Mouse (Mus musculus) gastrocnemius, postnatal 4 days (tissue): ENCODE results near the gene Ndufab1. TPM values are rescaled to one million over a fixed set of nuclear protein-coding genes. Genes with fewer than 3 reads are reported as not detected.
A peak's percentile ranks its signal among the peaks of the same experiment; 100 is the strongest.

Experiments
- DNase-seq, 2 experiments: peaks; one replicate each; pipeline ENCODE4 v3.0.0; 2021 to 2022; ENCODE audit warnings: low spot score in 2 of 2, mixed read lengths in 2 of 2
- long read RNA-seq, 2 experiments: library from polyadenylated mRNA; stranded (forward); transcript quantifications; one replicate each; pipeline ENCODE4 v2.0.0; 2021
- total RNA-seq, 2 experiments: library from RNA; stranded (reverse); gene quantifications; 2 replicates each; pipeline ENCODE4 v1.2.3; 2021

Gene Ndufab1
- 100 to 1,000 TPM; 476 to 560 TPM for total RNA-seq
- long read RNA-seq, experiment 1, transcript Ndufab1-203 (5 exons, 1,416 nt), result major isoform, 251 of 291 reads
- long read RNA-seq, experiment 1, transcript Ndufab1-201 (5 exons, 3,479 nt), result minor isoform, 18 of 291 reads
- long read RNA-seq, experiment 1, partial matches to known transcripts, result 0 of 291 reads
- long read RNA-seq, experiment 1, other reads (novel, unspliced or antisense), result 21 of 291 reads
- long read RNA-seq, experiment 2, transcript Ndufab1-203 (5 exons, 1,416 nt), result major isoform, 233 of 281 reads
- long read RNA-seq, experiment 2, transcript Ndufab1-201 (5 exons, 3,479 nt), result minor isoform, 18 of 281 reads
- long read RNA-seq, experiment 2, transcript Ndufab1-206 (4 exons, 452 nt), result minor isoform, 5 of 281 reads
- long read RNA-seq, experiment 2, partial matches to known transcripts, result 2 of 281 reads
- long read RNA-seq, experiment 2, other reads (novel, unspliced or antisense), result 21 of 281 reads

- peak; percentile 79 to 84 for DNase-seq
Measured at GRCm38 (mm10) chr7:122101747-122102244, at the start of gene Ndufab1. Ndufab1 (minus strand) TSS chr7:122101886.

GRCm38 (mm10) chr7:122140991-122141390 lies 39.3 kb upstream of the Ndufab1 start:
- DNase-seq, result no peak

GRCm38 (mm10) chr7:122138190-122138589 lies 36.5 kb upstream of the Ndufab1 start:
- no peak for DNase-seq

GRCm38 (mm10) chr7:122137071-122137470 lies 35.4 kb upstream of the Ndufab1 start:
- DNase-seq, result no peak

- DNase-seq, result no peak
Measured at GRCm38 (mm10) chr7:122135070-122135469, 33.4 kb upstream of the Ndufab1 start.

- DNase-seq, result no peak
Measured at GRCm38 (mm10) chr7:122133338-122133625, 31.6 kb upstream of the Ndufab1 start.

GRCm38 (mm10) chr7:122132497-122133337 lies 31.0 kb upstream of the Ndufab1 start, which contains the start of the genes Palb2 and Dctn5:
Palb2 (minus strand) TSS chr7:122132985.
Dctn5 (plus strand) TSS chr7:122133041.
- DNase-seq, result peak; percentile 91 to 97

- DNase-seq, result no peak
Measured at GRCm38 (mm10) chr7:122131834-122132233, 30.1 kb upstream of the Ndufab1 start.

- DNase-seq, result no peak
Measured at GRCm38 (mm10) chr7:122126946-122127345, 25.3 kb upstream of the Ndufab1 start.

GRCm38 (mm10) chr7:122125636-122126035 lies 23.9 kb upstream of the Ndufab1 start:
- no peak for DNase-seq

- no peak for DNase-seq
Measured at GRCm38 (mm10) chr7:122123518-122123917, 21.8 kb upstream of the Ndufab1 start.

- no peak for DNase-seq
Measured at GRCm38 (mm10) chr7:122108206-122108605, 6.5 kb upstream of the Ndufab1 start.

- peak in 1 of 2 experiments; percentile 35 for DNase-seq
Measured at GRCm38 (mm10) chr7:122101014-122101746, 506 bp downstream of the Ndufab1 start.

- no peak for DNase-seq
Measured at GRCm38 (mm10) chr7:122099222-122099621, 2.5 kb downstream of the Ndufab1 start.

- DNase-seq, result no peak
Measured at GRCm38 (mm10) chr7:122098009-122098408, 3.7 kb downstream of the Ndufab1 start.

- DNase-seq, result no peak
Measured at GRCm38 (mm10) chr7:122094564-122095330, 6.9 kb downstream of the Ndufab1 start.

GRCm38 (mm10) chr7:122087195-122087982 lies 14.3 kb downstream of the Ndufab1 start:
- DNase-seq, result no peak

- DNase-seq, result no peak
Measured at GRCm38 (mm10) chr7:122081071-122081470, 20.6 kb downstream of the Ndufab1 start.

- DNase-seq, result no peak
Measured at GRCm38 (mm10) chr7:122079798-122080554, 21.7 kb downstream of the Ndufab1 start.
